Mouse (Mus musculus) thymus, adult 2 months (tissue): ENCODE measurements around the gene Zcchc7. TPM values are rescaled to one million over a fixed set of nuclear protein-coding genes. Genes with fewer than 3 reads are reported as not detected.

Source experiments
- DNase-seq: peaks from one replicate; pipeline ENCODE4 v3.0.0; 2021
- H3K27ac ChIP-seq: fragments of 200-500 bp; 2 replicates; pipeline ENCODE4 v1.5.1; 2012; ENCODE audit warnings: low read length, control low read depth; ENCODE audit not compliant: control insufficient read depth, insufficient read depth
- H3K27me3 ChIP-seq: fragments of 200-500 bp; 2 replicates; pipeline ENCODE4 v1.6.1; 2012; ENCODE audit warnings: mild to moderate bottlenecking, low read length, moderate library complexity, mixed read lengths; ENCODE audit not compliant: control insufficient read depth, insufficient read depth
- H3K36me3 ChIP-seq: fragments of 200-500 bp; 2 replicates; pipeline ENCODE4 v1.6.1; 2012; ENCODE audit warnings: mild to moderate bottlenecking, low read length, moderate library complexity; ENCODE audit not compliant: control insufficient read depth, insufficient read depth
- H3K4me1 ChIP-seq: fragments of 200-500 bp; replicated peaks from 2 replicates; pipeline ENCODE4 v1.6.1; 2012; ENCODE audit warnings: low read length; ENCODE audit not compliant: control insufficient read depth, insufficient read depth
- H3K4me3 ChIP-seq: fragments of 200-500 bp; 2 replicates; pipeline ENCODE4 v1.5.1; 2012; ENCODE audit warnings: mild to moderate bottlenecking, low read length, control low read depth, moderate library complexity; ENCODE audit not compliant: control insufficient read depth, insufficient read depth
- CTCF ChIP-seq: fragments of 200-500 bp; IDR thresholded peaks from 2 replicates; pipeline ENCODE4 v1.5.1; 2012; ENCODE audit warnings: mild to moderate bottlenecking, control low read depth, low read length, moderate library complexity, borderline replicate concordance; ENCODE audit not compliant: control insufficient read depth, poor library complexity, insufficient read depth; ENCODE audit errors: extremely low read depth
- POLR2A ChIP-seq: fragments of 200-500 bp; IDR thresholded peaks from 2 replicates; pipeline ENCODE4 v1.6.1; 2012; ENCODE audit warnings: mild to moderate bottlenecking, low read length, control low read depth, moderate library complexity; ENCODE audit not compliant: control insufficient read depth, poor library complexity, insufficient read depth; ENCODE audit errors: extremely low read depth
- WGBS: fragments of 180-500 bp; shearing (Covaris S2); methylation state at CpG from one replicate; pipeline ENCODE4 v1.1.7; 2018; 5-methylcytosine and 5-hydroxymethylcytosine counted together
- polyA plus RNA-seq: library from polyadenylated mRNA; depleted of rRNA; stranded (reverse); fragments of >200 nt; gene quantifications from 2 replicates; pipeline ENCODE4 v1.2.3, GENCODE M21; 2012

Gene Zcchc7
- polyA plus RNA-seq, 1 experiment, result 17.4 TPM

- TF ChIP-seq POLR2A (no peak), CTCF (no peak)
- Histone ChIP-seq H3K27me3 (no peaks in the 10 kb centered on the region), H3K27ac (no peak overlapping the region), H3K4me3 (no peak overlapping the region), H3K36me3 (no peaks in the 10 kb centered on the region), H3K4me1 (no peaks in the 10 kb centered on the region)
- WGBS, result 95% methylated on average over 6 of the region's 6 CpGs
- DNase-seq, result no peak
Observed at GRCm38 (mm10) chr4:44783566-44784292, 28.1 kb downstream of the Zcchc7 start.

GRCm38 (mm10) chr4:44812855-44813254, 57.2 kb downstream of the Zcchc7 start:
- Histone ChIP-seq H3K27me3 (no peaks in the 10 kb centered on the region), H3K27ac (no peak overlapping the region), H3K36me3 (no peaks in the 10 kb centered on the region), H3K4me1 (no peaks in the 10 kb centered on the region), H3K4me3 (no peak overlapping the region)
- TF ChIP-seq POLR2A, result no peak
- TF ChIP-seq CTCF, result no peak
- WGBS, result 92% methylated on average over 1 of the region's 1 CpGs
- no peak for DNase-seq

- 79% methylated on average over 4 of the region's 4 CpGs for WGBS
- Histone ChIP-seq H3K36me3 (no peaks in the 10 kb centered on the region), H3K4me1 (no peaks in the 10 kb centered on the region), H3K27ac (no peak overlapping the region), H3K27me3 (no peaks in the 10 kb centered on the region), H3K4me3 (no peak overlapping the region)
- TF ChIP-seq CTCF (no peak), POLR2A (no peak)
- no peak for DNase-seq
Observed at GRCm38 (mm10) chr4:44813770-44814169, 58.1 kb downstream of the Zcchc7 start.

GRCm38 (mm10) chr4:44816584-44816983, 60.9 kb downstream of the Zcchc7 start:
- no peaks in the 10 kb centered on the region for H3K36me3 ChIP-seq
- TF ChIP-seq POLR2A, result no peak
- no peak for TF ChIP-seq CTCF
- DNase-seq, result no peak
- H3K27me3 ChIP-seq, result no peaks in the 10 kb centered on the region
- no peak overlapping the region for H3K27ac ChIP-seq
- no peak overlapping the region for H3K4me3 ChIP-seq
- H3K4me1 ChIP-seq, result no peaks in the 10 kb centered on the region
- 48% methylated on average over 7 of the region's 7 CpGs for WGBS

GRCm38 (mm10) chr4:44830609-44831008, 74.9 kb downstream of the Zcchc7 start:
- 97% methylated on average over 3 of the region's 3 CpGs for WGBS

GRCm38 (mm10) chr4:44851835-44852251, 96.2 kb downstream of the Zcchc7 start:
- H3K4me3 ChIP-seq, result no peak overlapping the region
- no peaks in the 10 kb centered on the region for H3K36me3 ChIP-seq
- DNase-seq, result no peak
- TF ChIP-seq POLR2A (no peak), CTCF (no peak)
- WGBS, result 94% methylated on average over 6 of the region's 6 CpGs
- no peak overlapping the region for H3K27ac ChIP-seq
- H3K27me3 ChIP-seq, result no peaks in the 10 kb centered on the region
- no peaks in the 10 kb centered on the region for H3K4me1 ChIP-seq

More at GRCm38 (mm10) chr4:44830609-44831008, 74.9 kb downstream of the Zcchc7 start:
- no peaks in the 10 kb centered on the region for H3K36me3 ChIP-seq
- H3K4me3 ChIP-seq, result no peak overlapping the region
- no peak for TF ChIP-seq CTCF
- TF ChIP-seq POLR2A, result no peak
- no peak overlapping the region for H3K27ac ChIP-seq
- H3K4me1 ChIP-seq, result no peaks in the 10 kb centered on the region
- no peaks in the 10 kb centered on the region for H3K27me3 ChIP-seq
- DNase-seq, result no peak

GRCm38 (mm10) chr4:44871591-44871990, 115.9 kb downstream of the Zcchc7 start:
- Histone ChIP-seq H3K4me1 (no peaks in the 10 kb centered on the region), H3K27me3 (no peaks in the 10 kb centered on the region), H3K36me3 (no peaks in the 10 kb centered on the region), H3K27ac (no peak overlapping the region), H3K4me3 (no peak overlapping the region)
- no peak for TF ChIP-seq POLR2A
- TF ChIP-seq CTCF, result no peak
- DNase-seq, result no peak
